Comparison of ENCODE assay signal across 8 mouse cellular contexts in genomic region chr2:128713548-128714003, GRCm38 (mm10). TPM values are rescaled to one million over a fixed set of nuclear protein-coding genes. Genes with fewer than 3 reads are reported as not detected.
DNase-seq lines count a peak whose midpoint lies in the region; ATAC-seq and TF ChIP-seq lines count a peak whose summit lies in the region.

No protein-coding gene starts in this region.

- peak; percentile 88 for ATAC-seq in lung, embryonic 14.5 days (ENCODE audit: insufficient read depth)
- ATAC-seq in lung, embryonic 15.5 days (ENCODE audit: borderline replicate concordance, extremely low read depth, low FRiP score, low TSS enrichment): peak; percentile 82

- H3K27me3 ChIP-seq in lung, embryonic 14.5 days (ENCODE audit: insufficient read depth, low read length): no peaks in the 10 kb centered on the region
- no peaks in the 10 kb centered on the region for H3K27me3 ChIP-seq in kidney, adult 2 months (replicated peaks; ENCODE audit: control insufficient read depth, insufficient read depth, low read length)
- H3K27me3 ChIP-seq in lung, embryonic 15.5 days: no peaks in the 10 kb centered on the region

- TF ChIP-seq POLR2A in embryonic fibroblast, embryonic 13.5 days (IDR thresholded peaks at IDR 0.05; ENCODE audit: low read depth, low read length): no peak
- no peak for TF ChIP-seq POLR2A in kidney, adult 2 months (IDR thresholded peaks at IDR 0.05; ENCODE audit: low read depth, low read length)

- no peak overlapping the region for H3K9ac ChIP-seq in lung, embryonic 14.5 days
- H3K9ac ChIP-seq in lung, embryonic 15.5 days: no peak overlapping the region

- no peaks in the 10 kb centered on the region for H3K36me3 ChIP-seq in lung, embryonic 14.5 days (ENCODE audit: insufficient read depth)
- H3K36me3 ChIP-seq in kidney, adult 2 months (ENCODE audit: control insufficient read depth, insufficient read depth, low read length): no peaks in the 10 kb centered on the region
- no peaks in the 10 kb centered on the region for H3K36me3 ChIP-seq in lung, embryonic 15.5 days

- TF ChIP-seq CTCF in lung, embryonic 14.5 days (IDR thresholded peaks at IDR 0.05; ENCODE audit: low read depth): no peak
- TF ChIP-seq CTCF in embryonic fibroblast, embryonic 13.5 days (IDR thresholded peaks at IDR 0.05; ENCODE audit: borderline replicate concordance, insufficient read depth, low read length): no peak
- TF ChIP-seq CTCF in kidney, adult 2 months (conservative IDR thresholded peaks at IDR 0.05; ENCODE audit: insufficient read depth, insufficient read length, low read depth, low read length): no peak

- H3K4me3 ChIP-seq in lung, embryonic 14.5 days (ENCODE audit: low read depth, low read length): no peak overlapping the region
- no peak overlapping the region for H3K4me3 ChIP-seq in embryonic fibroblast, embryonic 13.5 days (ENCODE audit: insufficient read depth, low read length)
- H3K4me3 ChIP-seq in kidney, adult 2 months (ENCODE audit: insufficient read depth, low read depth, low read length): no peak overlapping the region
- no peak overlapping the region for H3K4me3 ChIP-seq in lung, embryonic 15.5 days

- WGBS in lung, embryonic 14.5 days: 18% methylated on average over 5 of the region's 5 CpGs
- 40% methylated on average over 5 of the region's 5 CpGs for WGBS in kidney, adult 2 months
- WGBS in lung, embryonic 15.5 days: 30% methylated on average over 5 of the region's 5 CpGs

- H3K4me1 ChIP-seq in lung, embryonic 14.5 days (ENCODE audit: insufficient read depth): peaks cover 18% of the 10 kb centered on the region
- H3K4me1 ChIP-seq in embryonic fibroblast, embryonic 13.5 days (ENCODE audit: control insufficient read depth, insufficient read depth, low read length): peaks cover 16% of the 10 kb centered on the region
- H3K4me1 ChIP-seq in kidney, adult 2 months (ENCODE audit: control insufficient read depth, insufficient read depth, low read length): peaks cover 63% of the 10 kb centered on the region
- peaks cover 30% of the 10 kb centered on the region for H3K4me1 ChIP-seq in lung, embryonic 15.5 days

- peak; percentile 93 for DNase-seq in lung, embryonic 14.5 days
- DNase-seq in lung, postnatal 25 days (ENCODE audit: low spot score): no peak
- peak; percentile 86 for DNase-seq in kidney, adult 2 months
- DNase-seq in spleen, adult 18-20 months: no peak
- no peak for DNase-seq in T-cell, adult 2 months (ENCODE audit: low spot score)
- DNase-seq in layer of hippocampus, postnatal 25 days (ENCODE audit: extremely low spot score in 1 of 2, low spot score in 1 of 2): no peak

- no peak overlapping the region for H3K4me2 ChIP-seq in lung, embryonic 14.5 days
- H3K4me2 ChIP-seq in lung, embryonic 15.5 days: no peak overlapping the region

- peak overlapping the region; percentile 89 for H3K27ac ChIP-seq in lung, embryonic 14.5 days (ENCODE audit: low read depth)
- peak overlapping the region; percentile 39 for H3K27ac ChIP-seq in embryonic fibroblast, embryonic 13.5 days (ENCODE audit: insufficient read depth, low read length)
- peak overlapping the region; percentile 95 for H3K27ac ChIP-seq in kidney, adult 2 months (ENCODE audit: insufficient read depth, low read depth, low read length)
- H3K27ac ChIP-seq in lung, embryonic 15.5 days: peak overlapping the region; percentile 79

- no peaks in the 10 kb centered on the region for H3K9me3 ChIP-seq in lung, embryonic 14.5 days (ENCODE audit: low read depth, low read length)
- no peaks in the 10 kb centered on the region for H3K9me3 ChIP-seq in lung, embryonic 15.5 days

RNA-seq across cellular contexts. Expression of gene Mertk, which starts 14.8 kb away (rescaled TPM):
- polyA plus RNA-seq in lung, embryonic 14.5 days (2014; fragmentation: Nextera tagmentation; extraction: Ambion mirVana): 4.5 TPM in 2 replicates
- polyA plus RNA-seq in embryonic fibroblast, embryonic 13.5 days (2011; ENCODE audit: insufficient read length, low read depth, missing spikeins): 7.3 and 9.3 TPM in 2 replicates
- polyA plus RNA-seq in kidney, adult 2 months (2012; rRNA removed): 12.4 and 13.3 TPM in 2 replicates
- polyA plus RNA-seq in lung, embryonic 15.5 days (2015; fragmentation: Nextera tagmentation; extraction: Ambion mirVana): 4.1 and 5.6 TPM in 2 replicates
- total RNA-seq in layer of hippocampus, postnatal 25 days (2021): 10 to 100 TPM; 24.1 to 33.5 TPM

RNA-seq across cellular contexts. Expression of gene Anapc1, which starts 26.4 kb away (rescaled TPM):
- 91.2 and 92.7 TPM in 2 replicates for polyA plus RNA-seq in lung, embryonic 14.5 days (2014; fragmentation: Nextera tagmentation; extraction: Ambion mirVana)
- polyA plus RNA-seq in embryonic fibroblast, embryonic 13.5 days (2011; ENCODE audit: insufficient read length, low read depth, missing spikeins): 125 and 128 TPM in 2 replicates
- 32.2 and 40.6 TPM in 2 replicates for polyA plus RNA-seq in kidney, adult 2 months (2012; rRNA removed)
- 67.2 and 71.8 TPM in 2 replicates for polyA plus RNA-seq in lung, embryonic 15.5 days (2015; fragmentation: Nextera tagmentation; extraction: Ambion mirVana)
- total RNA-seq in layer of hippocampus, postnatal 25 days (2021): 10 to 100 TPM; 60.3 to 73.0 TPM

Comparison
In these comparisons a context has a peak if more than half of its experiments do, and no peak if none do; other contexts are left out.
1. DNase-seq: peak in lung, embryonic 14.5 days (single experiment) and kidney, adult 2 months (single experiment); none in lung, postnatal 25 days (single experiment), spleen, adult 18-20 months (0 of 2), T-cell, adult 2 months (single experiment) and layer of hippocampus, postnatal 25 days (0 of 2).
2. H3K27ac ChIP-seq: peak in every context shown above with its lines; median percentile 95 in kidney, adult 2 months; 89 in lung, embryonic 14.5 days; 79 in lung, embryonic 15.5 days; 39 in embryonic fibroblast, embryonic 13.5 days.